Mouse (Mus musculus) liver, postnatal 0 days (tissue): ENCODE results near the gene Col5a2.

Source experiments
- CTCF ChIP-seq: sonication (generic); IDR thresholded peaks from 2 replicates; pipeline ENCODE4 v1.5.1; 2016; ENCODE audit warnings: antibody characterized with exemption, low read depth
- EP300 ChIP-seq: IDR thresholded peaks from 2 replicates; pipeline ENCODE4 v1.6.1; 2016; ENCODE audit warnings: antibody characterized with exemption, low read depth, mild to moderate bottlenecking

- TF ChIP-seq EP300 (no peak), CTCF (no peak)
Measured at GRCm38 (mm10) chr1:45502241-45502741, 791 bp downstream of the Col5a2 start.
